Mouse (Mus musculus) stomach, postnatal 0 days (tissue): ENCODE measurements around the gene Vmn1r193. TPM values are rescaled to one million over a fixed set of nuclear protein-coding genes. Genes with fewer than 3 reads are reported as not detected.

ENCODE experiments used
- ATAC-seq: fragments of 200-750 bp; cut with Nextera tagmentation; 2 replicates; pipeline ENCODE4 v1.8.0; 2017; ENCODE audit not compliant: low FRiP score, low TSS enrichment
- DNase-seq: peaks from one replicate; pipeline ENCODE4 v3.0.0-alpha.2; 2016; ENCODE audit warnings: low spot score
- H3K27ac ChIP-seq: fragments of 300-500 bp; sonication (generic); replicated peaks from 2 replicates; pipeline ENCODE4 v1.5.1; 2014; ENCODE audit warnings: mild to moderate bottlenecking, control low read depth
- H3K27me3 ChIP-seq: fragments of 300-500 bp; sonication (generic); 2 replicates; pipeline ENCODE4 v1.6.1; 2014; ENCODE audit warnings: low read length; ENCODE audit not compliant: control insufficient read depth, insufficient read depth
- H3K36me3 ChIP-seq: fragments of 300-500 bp; sonication (generic); 2 replicates; pipeline ENCODE4 v1.6.1; 2014; ENCODE audit warnings: low read length, mixed read lengths; ENCODE audit not compliant: control insufficient read depth, insufficient read depth
- H3K4me1 ChIP-seq: fragments of 300-500 bp; sonication (generic); replicated peaks from 2 replicates; pipeline ENCODE4 v1.6.1; 2014; ENCODE audit warnings: antibody characterized with exemption; ENCODE audit not compliant: control insufficient read depth, insufficient read depth
- H3K4me2 ChIP-seq: fragments of 300-500 bp; sonication (generic); replicated peaks from 2 replicates; pipeline ENCODE4 v1.6.1; 2014; ENCODE audit warnings: low read depth, mild to moderate bottlenecking, control low read depth, moderate library complexity
- H3K4me3 ChIP-seq: fragments of 300-500 bp; sonication (generic); 2 replicates; pipeline ENCODE4 v1.5.1; 2014; ENCODE audit warnings: low read depth, low read length, control low read depth
- H3K9ac ChIP-seq: fragments of 300-500 bp; sonication (generic); 2 replicates; pipeline ENCODE4 v1.6.1; 2014; ENCODE audit warnings: mild to moderate bottlenecking, low read length, control low read depth, mixed read lengths
- H3K9me3 ChIP-seq: fragments of 300-500 bp; sonication (generic); 2 replicates; pipeline ENCODE4 v1.6.1; 2016; ENCODE audit warnings: low read length; ENCODE audit not compliant: control insufficient read depth
- CTCF ChIP-seq: IDR thresholded peaks from 2 replicates; pipeline ENCODE4 v1.5.1; 2016; ENCODE audit warnings: antibody characterized with exemption, low read depth, mild to moderate bottlenecking, moderate library complexity
- EP300 ChIP-seq: optimal IDR thresholded peaks from 2 replicates; pipeline ENCODE3; 2016; ENCODE audit warnings: antibody characterized with exemption
- WGBS: fragments of 180-500 bp; shearing (Covaris S2); extraction: QIAGEN DNeasy Blood & Tissue Kit; methylation state at CpG from one replicate; pipeline ENCODE4 v1.1.7; 2014; 5-methylcytosine and 5-hydroxymethylcytosine counted together
- microRNA-seq: library from miRNA; unstranded; fragments of <30 nt; microRNA quantifications from one replicate; pipeline ENCODE4, GENCODE M21; 2016
- polyA plus RNA-seq: library from polyadenylated mRNA; unstranded; fragments of >200 nt; fragmentation: Nextera tagmentation; extraction: Ambion mirVana; gene quantifications from 2 replicates; pipeline ENCODE4 v1.2.1, GENCODE M21; 2015

The Vmn1r193 gene
- polyA plus RNA-seq, 1 experiment from 2014 or later: not detected

- ATAC-seq (no peak), DNase-seq (no peak)
- Histone ChIP-seq H3K4me2 (no peak overlapping the region), H3K36me3 (no peaks in the 10 kb centered on the region), H3K4me3 (no peak overlapping the region), H3K27ac (no peak overlapping the region), H3K9ac (no peak overlapping the region), H3K27me3 (no peaks in the 10 kb centered on the region), H3K4me1 (no peaks in the 10 kb centered on the region), H3K9me3 (no peaks in the 10 kb centered on the region)
- TF ChIP-seq CTCF: no peak
- WGBS: 46% methylated on average over 2 of the region's 2 CpGs
Measured at GRCm38 (mm10) chr13:22190385-22190784, 32.6 kb downstream of the Vmn1r193 start.

- H3K9me3 ChIP-seq: no peaks in the 10 kb centered on the region
- DNase-seq (no peak), ATAC-seq (no peak; the same call in 1 of the 2 replicates)
- no peak overlapping the region for H3K9ac ChIP-seq
- H3K36me3 ChIP-seq: no peaks in the 10 kb centered on the region
- no peak overlapping the region for H3K27ac ChIP-seq
- WGBS: 30% methylated on average over 2 of the region's 2 CpGs
- no peaks in the 10 kb centered on the region for H3K4me1 ChIP-seq
- no peak overlapping the region for H3K4me2 ChIP-seq
- H3K27me3 ChIP-seq: no peaks in the 10 kb centered on the region
- no peak overlapping the region for H3K4me3 ChIP-seq
- TF ChIP-seq EP300: no peak
- TF ChIP-seq CTCF: no peak
Measured at GRCm38 (mm10) chr13:22189313-22189712, 33.6 kb downstream of the Vmn1r193 start.

GRCm38 (mm10) chr13:22183869-22184268, 39.1 kb downstream of the Vmn1r193 start, which contains the start of gene Vmn1r191:
Vmn1r191 (minus strand) TSS chr13:22183969.
- Histone ChIP-seq H3K36me3 (no peaks in the 10 kb centered on the region), H3K9ac (no peak within 1 kb of the TSS), H3K27me3 (no peaks in the 10 kb centered on the region), H3K4me3 (no peak within 1 kb of the TSS), H3K27ac (no peak within 1 kb of the TSS), H3K4me1 (no peaks in the 10 kb centered on the region), H3K9me3 (no peaks in the 10 kb centered on the region), H3K4me2 (no peak within 1 kb of the TSS)
- ATAC-seq (no peak), DNase-seq (no peak)
- TF ChIP-seq EP300: no peak
- WGBS: 85% methylated on average over 1 of the region's 1 CpGs

GRCm38 (mm10) chr13:22168416-22168815, 54.5 kb downstream of the Vmn1r193 start:
- Histone ChIP-seq H3K9ac (no peak overlapping the region), H3K9me3 (peaks cover 6% of the 10 kb centered on the region; the same call in 1 of the 2 replicates), H3K27me3 (no peaks in the 10 kb centered on the region), H3K4me1 (no peaks in the 10 kb centered on the region), H3K4me2 (no peak overlapping the region), H3K27ac (no peak overlapping the region), H3K4me3 (no peak overlapping the region), H3K36me3 (no peaks in the 10 kb centered on the region)
- DNase-seq (no peak), ATAC-seq (no peak)
- TF ChIP-seq EP300 (no peak), CTCF (no peak)
- WGBS: 92% methylated on average over 15 of the region's 15 CpGs

Small RNAs within 50 kb of the gene (microRNA-seq; reads per million reads assigned to microRNA genes)
- gene Gm23282 (not detected), gene Gm25084 (not detected)

Other genes starting within 250 kb of the Vmn1r193 start
- gene Pom121l2, start 242.0 kb downstream of the Vmn1r193 start, polyA plus RNA-seq: 0.05 TPM in 1 of 2 replicates, not detected in the other
- 0.51 and 0.65 TPM in 2 replicates for gene Prss16, start 213.4 kb downstream of the Vmn1r193 start, polyA plus RNA-seq
- gene Hist1h2ah, start 187.6 kb downstream of the Vmn1r193 start, polyA plus RNA-seq: 2.1 TPM in 1 of 2 replicates, not detected in the other
- gene Hist1h2bk, start 187.3 kb downstream of the Vmn1r193 start, polyA plus RNA-seq: 0.35 and 0.99 TPM in 2 replicates
- gene Hist1h4i, start 181.8 kb downstream of the Vmn1r193 start, polyA plus RNA-seq: 5.8 and 5.9 TPM in 2 replicates
- 12.1 and 12.6 TPM in 2 replicates for gene Hist1h2ag, start 180.2 kb downstream of the Vmn1r193 start, polyA plus RNA-seq
- 1.1 and 3.7 TPM in 2 replicates for gene Hist1h2bj, start 179.9 kb downstream of the Vmn1r193 start, polyA plus RNA-seq
- 0.04 TPM in 1 of 2 replicates, not detected in the other for gene Vmn1r188, start 138.7 kb downstream of the Vmn1r193 start, polyA plus RNA-seq
- gene Vmn1r189, start 117.3 kb downstream of the Vmn1r193 start, polyA plus RNA-seq: not detected in 2 replicates
- gene Vmn1r191, start 39.2 kb downstream of the Vmn1r193 start, polyA plus RNA-seq: not detected in 2 replicates
- gene Vmn1r192, start 32.0 kb downstream of the Vmn1r193 start, polyA plus RNA-seq: not detected in 2 replicates
- gene Vmn1r194, start 21.1 kb upstream of the Vmn1r193 start, polyA plus RNA-seq: not detected in 2 replicates
- gene Vmn1r195, start 47.4 kb upstream of the Vmn1r193 start, polyA plus RNA-seq: not detected in 2 replicates
- gene Vmn1r196, start 66.8 kb upstream of the Vmn1r193 start, polyA plus RNA-seq: not detected in 2 replicates
- gene Vmn1r197, start 101.4 kb upstream of the Vmn1r193 start, polyA plus RNA-seq: not detected in 2 replicates
- 0.01 TPM in 1 of 2 replicates, not detected in the other for gene Vmn1r198, start 127.2 kb upstream of the Vmn1r193 start, polyA plus RNA-seq
- gene Vmn1r199, start 156.7 kb upstream of the Vmn1r193 start, polyA plus RNA-seq: not detected in 2 replicates
- gene Vmn1r200, start 167.2 kb upstream of the Vmn1r193 start, polyA plus RNA-seq: 0.01 TPM in 1 of 2 replicates, not detected in the other
- gene Vmn1r201, start 248.8 kb upstream of the Vmn1r193 start, polyA plus RNA-seq: not detected in 2 replicates